Mouse (Mus musculus) kidney, postnatal 10 days (tissue): ENCODE results near the gene Hoxa3.

Experiments used
- DNase-seq: peaks from one replicate; pipeline ENCODE4 v3.0.0; 2021; ENCODE audit warnings: mixed read lengths

Hoxa3 gene

DNA sequence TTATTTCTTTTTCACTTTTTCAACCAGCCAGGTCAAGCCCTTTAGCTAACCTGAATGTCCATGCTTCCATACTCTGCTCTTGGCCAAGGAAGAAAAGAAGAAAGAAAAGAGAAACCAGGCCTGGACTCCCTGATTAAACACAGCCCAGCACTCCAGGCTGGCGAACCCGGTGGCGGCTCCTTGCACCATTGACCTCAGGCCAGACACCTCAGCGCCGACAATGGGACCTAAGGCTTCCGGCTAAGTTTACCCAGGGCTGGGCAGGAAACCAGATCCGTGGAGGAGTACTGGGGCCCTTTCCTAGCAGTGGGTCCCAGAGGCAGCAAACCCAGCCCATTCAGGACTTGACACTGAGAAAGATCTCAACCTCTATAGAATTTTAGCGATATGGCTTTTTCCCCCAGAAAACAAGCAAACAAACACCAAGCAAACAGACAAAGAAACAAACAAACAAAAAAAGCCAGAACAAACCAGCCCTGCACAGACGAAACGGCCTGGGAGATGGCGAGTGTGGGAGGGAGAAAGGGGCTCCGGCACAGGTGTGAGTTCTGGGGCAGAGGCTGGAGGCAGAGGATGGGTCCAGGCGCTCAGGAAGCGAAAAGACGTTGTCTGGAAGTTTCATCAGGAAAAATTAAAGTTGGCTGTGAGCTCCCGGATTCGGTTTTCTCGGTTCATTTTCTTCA lies 18.9 kb upstream of the Hoxa3 start:
- peak; percentile 79 for DNase-seq

- peak; percentile 86 for DNase-seq
These were observed 17.5 kb upstream of the Hoxa3 start, which contains the start of gene Hoxa9 for GRCm38 (mm10) chr6:52230516-52231165. Hoxa9 (minus strand) TSS chr6:52231089.

GRCm38 (mm10) chr6:52229558-52230416 lies 16.7 kb upstream of the Hoxa3 start:
- DNase-seq = peak; percentile 79

DNA sequence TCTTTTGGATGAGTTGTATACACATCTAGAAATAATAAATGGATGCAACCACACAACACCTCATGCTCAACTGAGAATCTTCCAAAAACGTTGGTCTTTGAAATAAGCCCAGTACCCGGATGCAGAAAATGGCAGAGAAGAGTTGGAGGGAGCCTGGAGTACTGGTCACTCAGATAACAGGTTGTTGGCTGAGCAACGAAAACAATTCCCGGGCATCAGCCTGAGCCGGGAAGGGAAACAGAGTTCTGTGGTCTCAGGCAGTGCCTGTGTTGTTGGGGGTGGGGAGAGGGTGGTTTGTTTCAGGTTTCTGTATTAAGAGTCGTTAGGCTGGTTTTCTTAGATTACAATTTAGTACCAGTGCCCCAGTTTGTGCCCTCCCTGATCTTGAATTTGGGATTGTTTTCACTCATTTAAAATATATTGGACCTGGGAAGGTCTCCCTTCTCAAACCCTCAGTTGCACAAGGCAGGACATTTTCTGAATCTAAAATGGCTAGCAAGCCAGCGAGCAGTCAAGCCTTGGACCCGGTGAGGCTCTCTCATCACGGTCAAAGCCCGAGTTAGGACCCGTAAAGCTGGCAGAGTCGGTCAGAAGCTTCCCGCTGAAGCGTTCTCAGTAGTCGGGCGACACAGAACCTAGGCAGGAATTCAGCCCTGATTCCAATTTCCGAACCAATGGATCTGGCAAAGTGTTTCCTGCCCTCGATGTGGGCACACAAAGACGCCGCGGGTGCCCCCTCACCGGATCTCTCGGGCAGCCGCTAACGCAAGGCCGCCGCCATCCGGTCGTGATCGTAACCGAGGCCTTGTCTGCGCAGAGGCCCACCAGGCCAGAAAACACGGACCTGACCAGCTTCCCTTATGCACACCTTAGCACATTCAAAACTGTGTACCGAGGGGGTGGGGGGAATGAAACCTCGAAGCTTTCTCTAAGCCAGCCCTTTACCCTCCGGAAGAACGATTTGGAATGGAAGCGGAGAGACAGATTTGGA lies 15.6 kb upstream of the Hoxa3 start:
- DNase-seq = peak; percentile 79

DNA sequence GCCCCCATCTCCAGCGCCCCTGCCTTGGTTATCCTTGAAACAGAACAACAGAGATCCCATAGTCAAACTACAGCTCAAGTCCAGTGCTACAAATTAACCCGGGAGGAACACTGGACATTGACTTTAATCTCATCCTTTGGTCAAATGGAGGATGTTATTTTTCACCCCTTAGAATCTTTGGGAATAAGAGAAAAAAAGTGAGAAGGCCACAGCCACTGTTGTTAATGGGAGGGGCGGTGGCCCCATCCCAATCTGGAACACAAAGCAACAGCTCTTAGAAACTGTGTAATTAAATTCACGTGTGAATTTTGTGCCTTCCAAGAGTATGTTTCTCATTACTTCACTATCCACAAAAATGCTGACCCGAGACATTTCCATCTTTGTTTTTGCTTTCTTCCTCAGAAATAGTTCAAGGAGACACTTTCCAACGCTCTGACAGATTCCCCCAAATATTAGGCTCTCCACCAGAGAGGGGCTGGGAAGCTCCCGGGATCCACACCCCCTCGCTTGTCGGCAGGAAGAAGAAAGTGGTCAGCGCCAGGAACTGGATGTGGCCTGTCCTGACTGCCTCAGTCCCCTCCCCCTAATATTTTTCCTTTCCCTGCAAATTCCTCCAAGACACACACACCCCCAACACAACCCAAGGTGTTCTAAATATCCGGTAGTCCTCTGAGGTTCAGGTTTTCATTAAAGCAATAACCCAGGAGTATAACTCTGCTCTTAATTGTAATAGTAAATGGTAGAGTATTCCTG lies 14.5 kb upstream of the Hoxa3 start:
- peak; percentile 74 for DNase-seq

- peak; percentile 76 for DNase-seq
These were observed 13.6 kb upstream of the Hoxa3 start for GRCm38 (mm10) chr6:52226569-52227257.

DNA sequence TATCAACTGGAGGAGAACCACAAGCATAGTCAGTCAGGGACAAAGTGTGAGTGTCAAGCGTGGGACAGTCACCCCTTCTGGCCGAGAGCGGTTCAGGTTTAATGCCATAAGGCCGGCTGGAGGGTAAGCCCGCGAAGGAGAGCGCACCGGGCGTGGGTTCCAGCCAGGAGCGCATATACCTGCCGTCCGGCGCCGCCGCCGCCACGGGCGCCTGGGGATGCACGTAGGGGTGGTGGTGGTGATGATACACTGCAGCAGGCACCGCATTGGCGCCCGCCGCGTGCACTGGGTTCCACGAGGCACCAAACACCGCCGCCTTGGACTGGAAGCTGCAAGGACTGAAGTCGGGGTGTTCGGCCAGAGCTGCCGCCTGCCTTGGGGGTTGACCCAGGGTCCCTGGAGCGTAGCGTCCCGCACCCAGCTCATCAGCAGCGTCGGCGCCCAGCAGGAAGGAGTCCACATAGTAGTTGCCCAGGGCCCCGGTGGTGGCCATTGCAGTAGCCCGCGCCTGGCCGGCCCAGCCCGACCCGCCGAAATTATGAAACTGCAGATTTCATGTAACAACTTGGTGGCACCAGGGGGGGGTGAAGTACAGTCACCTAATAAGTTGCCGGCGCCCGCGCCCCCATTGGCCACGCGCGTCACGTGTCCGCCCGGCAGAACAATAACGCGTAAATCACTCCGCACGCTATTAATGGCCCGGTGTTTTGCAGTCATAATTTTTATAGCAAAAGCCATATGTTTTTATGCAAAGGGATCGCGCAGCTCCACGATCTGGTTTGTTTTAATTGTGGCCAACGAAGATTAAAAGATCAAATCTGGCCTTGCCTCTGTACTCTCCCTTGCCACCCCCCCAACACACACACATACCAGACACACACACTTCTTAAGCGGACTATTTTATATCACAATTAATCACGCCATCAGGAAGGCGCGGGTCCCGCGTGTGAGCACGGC lies 12.8 kb upstream of the Hoxa3 start:
- DNase-seq = peak; percentile 96

DNA sequence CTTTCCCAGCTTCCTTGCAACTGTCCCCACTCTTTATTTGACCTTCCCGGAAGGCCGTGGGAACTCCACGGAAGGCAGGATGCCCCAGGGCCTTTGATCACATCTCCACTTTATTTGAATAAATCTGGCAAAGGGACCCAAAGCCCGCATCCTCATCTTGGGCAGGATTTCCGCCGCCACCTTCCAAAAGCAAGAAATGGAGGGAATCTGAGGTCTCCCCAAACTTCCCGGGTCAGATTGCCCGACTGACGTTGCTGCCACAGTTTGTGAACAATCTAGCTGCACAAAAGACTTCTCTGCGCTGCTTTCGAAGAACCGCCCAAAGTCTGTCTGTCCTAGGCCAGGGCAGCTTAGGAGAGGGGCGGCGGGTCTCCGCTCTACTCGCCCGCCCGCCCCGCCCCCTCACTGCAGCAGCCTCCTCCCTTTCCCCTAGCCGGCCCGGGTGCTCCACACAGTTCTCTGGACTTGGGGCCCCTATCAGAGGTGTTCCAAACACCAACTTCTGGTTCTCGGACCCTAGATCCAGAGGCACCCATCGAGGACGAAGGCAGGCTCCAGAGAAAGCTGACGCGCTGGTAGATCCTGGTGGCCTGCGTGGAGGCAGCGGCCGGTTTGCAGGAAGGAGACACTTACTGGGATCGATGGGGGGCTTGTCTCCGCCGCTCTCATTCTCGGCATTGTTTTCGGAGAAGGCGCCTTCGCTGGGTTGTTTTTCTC lies 11.9 kb upstream of the Hoxa3 start:
- peak; percentile 67 for DNase-seq

GRCm38 (mm10) chr6:52223939-52224760 lies 11.0 kb upstream of the Hoxa3 start:
- DNase-seq = peak; percentile 52

GRCm38 (mm10) chr6:52222729-52223128 lies 9.6 kb upstream of the Hoxa3 start:
- DNase-seq = peak; percentile 61

GRCm38 (mm10) chr6:52221993-52222685 lies 9.0 kb upstream of the Hoxa3 start:
- peak; percentile 79 for DNase-seq

- peak; percentile 97 for DNase-seq
These were observed 8.3 kb upstream of the Hoxa3 start, which contains the start of gene Hoxa7 for GRCm38 (mm10) chr6:52221337-52221992. Hoxa7 (minus strand) TSS chr6:52221854.

- no peak for DNase-seq
These were observed 7.8 kb upstream of the Hoxa3 start for GRCm38 (mm10) chr6:52220865-52221310.

GRCm38 (mm10) chr6:52220003-52220864 lies 7.1 kb upstream of the Hoxa3 start:
- DNase-seq = peak; percentile 76

GRCm38 (mm10) chr6:52219234-52219942 lies 6.3 kb upstream of the Hoxa3 start:
- DNase-seq = peak; percentile 40
